Mouse (Mus musculus) erythroblast, embryonic 14.5 days (primary cell): Measurements from ENCODE around the gene Lrrc2.

Source experiments
- GATA1 ChIP-seq: IDR thresholded peaks from 2 replicates; pipeline ENCODE4 v1.6.1; 2012; ENCODE audit warnings: low read length, inconsistent platforms, mixed read lengths
- TAL1 ChIP-seq: IDR thresholded peaks from 3 replicates; pipeline ENCODE4 v1.6.1; 2012; ENCODE audit warnings: low read length, inconsistent platforms, mixed read lengths

DNA sequence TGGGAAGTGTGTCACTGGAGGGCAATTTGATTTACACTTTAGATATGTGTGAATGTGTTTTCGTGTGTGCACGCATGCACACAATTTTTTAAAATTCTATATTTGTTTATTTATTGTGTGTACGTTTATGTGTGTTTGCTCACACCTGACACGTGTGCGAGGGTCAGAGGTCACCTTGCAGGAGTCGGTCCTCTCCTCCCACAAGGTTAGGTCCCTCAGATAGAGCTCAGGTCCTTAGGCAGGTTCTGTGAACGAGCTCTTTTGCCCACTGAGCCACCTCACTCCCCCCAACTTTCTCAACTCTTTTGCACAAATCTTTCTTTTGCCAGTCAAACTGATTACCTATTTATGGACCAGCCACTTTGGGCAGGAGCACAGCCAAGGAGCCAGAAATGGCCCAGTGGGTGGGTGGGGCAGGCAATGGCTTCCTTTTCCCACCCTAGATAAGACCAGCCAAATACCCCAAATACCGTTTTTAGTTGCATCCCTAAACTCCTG is 2.5 kb upstream of the Lrrc2 start:
- TF ChIP-seq GATA1: no peak
- no peak for TF ChIP-seq TAL1
